Mouse (Mus musculus): Measurements from ENCODE around the gene Taar2.

Taar2 gene

DNA sequence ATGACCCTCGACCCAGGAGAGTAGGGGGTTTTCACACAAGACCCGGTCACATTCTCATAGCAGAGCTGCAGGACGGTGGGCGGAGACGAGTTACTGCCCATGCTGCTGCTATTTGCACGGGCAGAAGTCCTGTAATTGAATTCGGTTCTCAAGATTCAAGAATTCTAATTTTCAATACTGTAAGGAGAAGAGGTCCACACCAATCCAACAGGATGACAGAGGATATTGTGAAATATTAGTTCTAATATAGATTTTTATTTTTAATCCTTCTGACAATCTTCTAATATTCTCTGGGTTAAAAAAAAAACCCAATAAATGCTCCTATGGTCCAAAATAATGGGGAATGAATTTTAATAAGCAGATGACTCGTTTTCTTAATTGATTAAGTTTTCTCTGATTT lies 47.2 kb downstream of the Taar2 start, which contains the start of gene Taar6:
TSS of gene Taar6 (minus strand) at position 101 of the 400 bp plus-strand sequence.
- DNase-seq (ENCODE audit: low spot score in 2 of 2) = no peak

DNA sequence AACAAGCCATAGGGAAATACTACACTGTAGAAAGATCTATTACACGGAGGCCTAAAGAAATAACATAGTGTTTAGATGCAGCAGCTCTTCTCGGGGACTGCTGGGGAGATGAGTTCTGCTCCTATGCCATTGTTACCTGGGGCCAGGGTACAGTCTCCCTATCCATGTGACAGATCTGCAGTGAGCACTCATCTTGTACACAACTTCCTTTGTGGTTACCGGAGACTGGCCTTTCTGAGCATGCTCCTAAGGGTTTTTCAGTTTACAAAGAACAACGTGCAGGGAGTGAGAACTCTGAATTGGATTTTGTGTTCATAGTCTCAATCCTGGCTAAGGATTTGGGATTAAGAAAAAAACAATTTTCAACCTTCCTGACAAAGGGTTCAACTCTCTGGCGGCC lies 48.0 kb downstream of the Taar2 start:
- DNase-seq (ENCODE audit: low spot score in 2 of 2) = no peak

Measured in frontal cortex, postnatal 10 days (tissue).